Mouse (Mus musculus): ENCODE results near the gene Scgb2b15. TPM values are rescaled to one million over a fixed set of nuclear protein-coding genes. Genes with fewer than 3 reads are reported as not detected.
"Not testable (repeated sequence)": the region's sequence is repeated elsewhere in the genome, so short reads cannot be mapped to it uniquely, and the experiment has no call there.

Gene Scgb2b15
- polyA plus RNA-seq (2015; fragmentation: Nextera tagmentation; extraction: Ambion mirVana), result not detected in 2 replicates

GRCm38 (mm10) chr7:32829562-32829961 lies at the start of gene Scgb2b15:
Gene Scgb2b15 (minus strand): TSS chr7:32829662.
- not testable (repeated sequence) for H3K9ac ChIP-seq; H3K36me3 ChIP-seq; H3K27ac ChIP-seq; ATAC-seq (replicated peaks; ENCODE audit: insufficient number of reproducible peaks, insufficient read depth, low FRiP score, low read depth); H3K4me2 ChIP-seq; H3K27me3 ChIP-seq; H3K9me3 ChIP-seq (replicated peaks); H3K4me1 ChIP-seq (replicated peaks); H3K4me3 ChIP-seq

GRCm38 (mm10) chr7:32836254-32836653 lies 6.8 kb upstream of the Scgb2b15 start, which contains the start of gene Scgb1b15:
Gene Scgb1b15 (plus strand): TSS chr7:32836554.
- not testable (repeated sequence) for H3K27ac ChIP-seq; ATAC-seq (replicated peaks; ENCODE audit: insufficient number of reproducible peaks, insufficient read depth, low FRiP score, low read depth); H3K4me3 ChIP-seq; H3K4me2 ChIP-seq; H3K27me3 ChIP-seq; H3K4me1 ChIP-seq (replicated peaks); H3K9ac ChIP-seq; H3K9me3 ChIP-seq (replicated peaks); H3K36me3 ChIP-seq

Other genes starting within 250 kb of the Scgb2b15 start
- gene Scgb1b15, start 6.9 kb upstream of the Scgb2b15 start, polyA plus RNA-seq (2015; fragmentation: Nextera tagmentation; extraction: Ambion mirVana), result not detected in 2 replicates
- gene Scgb2b17, start 226.9 kb upstream of the Scgb2b15 start, polyA plus RNA-seq (2015; fragmentation: Nextera tagmentation; extraction: Ambion mirVana), result not detected in 2 replicates
- gene Scgb1b17, start 233.8 kb upstream of the Scgb2b15 start, polyA plus RNA-seq (2015; fragmentation: Nextera tagmentation; extraction: Ambion mirVana), result not detected in 2 replicates